Mouse (Mus musculus) CH12.LX (cell line): ENCODE measurements around the gene Ncor2. TPM values are rescaled to one million over a fixed set of nuclear protein-coding genes. Genes with fewer than 3 reads are reported as not detected.

Source experiments
- DNase-seq: peaks from one replicate; pipeline ENCODE4 v3.0.0-alpha.2; 2013; ENCODE audit errors: extremely low read depth
- H3K27ac ChIP-seq: 2 replicates; pipeline ENCODE4 v1.5.1; 2012; ENCODE audit warnings: low read depth, mild to moderate bottlenecking, control low read depth, moderate library complexity; ENCODE audit not compliant: insufficient read depth
- H3K27me3 ChIP-seq: replicated peaks from 2 replicates; pipeline ENCODE3; 2012; ENCODE audit warnings: inconsistent platforms
- H3K36me3 ChIP-seq, 2 experiments: replicated peaks in 1 of 2; 2 replicates each; pipeline versions ENCODE3 to v1.6.1; 2012; ENCODE audit warnings: inconsistent platforms in 1 of 2, low read length in 1 of 2, mild to moderate bottlenecking in 1 of 2, mixed read lengths in 1 of 2, moderate library complexity in 1 of 2; ENCODE audit not compliant: control insufficient read depth in 1 of 2, insufficient read depth in 1 of 2
- H3K4me1 ChIP-seq, 2 experiments: 2 replicates each; pipeline ENCODE4 v1.6.1; 2012; ENCODE audit warnings: inconsistent platforms in 1 of 2, moderate library complexity in 1 of 2; ENCODE audit not compliant: insufficient read depth in 2 of 2, control insufficient read depth in 1 of 2
- H3K4me2 ChIP-seq: 2 replicates; pipeline ENCODE4 v1.6.1; 2012; ENCODE audit warnings: low read depth, mild to moderate bottlenecking, control low read depth; ENCODE audit not compliant: poor library complexity, insufficient read depth, severe bottlenecking
- H3K4me3 ChIP-seq, 3 experiments: fragments of 150-350 bp in 1 of 3; sonication (generic) in 1 of 3; replicated peaks in 1 of 3; 2 replicates each; pipeline versions ENCODE3 to v1.5.1; 2011 to 2012; ENCODE audit warnings: low read depth in 2 of 3, low read length in 2 of 3, mild to moderate bottlenecking in 2 of 3, moderate library complexity in 2 of 3, control low read depth in 1 of 3, improper control_type of control experiment in 1 of 3, inconsistent platforms in 1 of 3, mixed read lengths in 1 of 3; ENCODE audit not compliant: poor library complexity in 1 of 3
- H3K79me2 ChIP-seq: replicated peaks from 2 replicates; pipeline ENCODE4 v1.6.1; 2012; ENCODE audit warnings: mild to moderate bottlenecking, moderate library complexity; ENCODE audit not compliant: control insufficient read depth, poor library complexity, insufficient read depth, severe bottlenecking; ENCODE audit errors: extremely low read depth
- H3K9ac ChIP-seq: 2 replicates; pipeline ENCODE4 v1.6.1; 2012; ENCODE audit warnings: low read depth, mild to moderate bottlenecking, control low read depth, moderate library complexity; ENCODE audit not compliant: insufficient read depth
- H3K9me3 ChIP-seq: replicated peaks from 2 replicates; pipeline ENCODE3; 2012; ENCODE audit warnings: low read length, inconsistent platforms, mixed read lengths
- BHLHE40 ChIP-seq: IDR thresholded peaks from 2 replicates; pipeline ENCODE4 v1.6.1; 2011; ENCODE audit warnings: mild to moderate bottlenecking, low read depth, low read length, improper control_type of control experiment
- CHD1 ChIP-seq: IDR thresholded peaks from 2 replicates; pipeline ENCODE4 v1.6.1; 2012; ENCODE audit warnings: low read depth, low read length, improper control_type of control experiment, inconsistent platforms
- ELF1 ChIP-seq: IDR thresholded peaks from 2 replicates; pipeline ENCODE4 v1.6.1; 2014; ENCODE audit warnings: low read depth, mild to moderate bottlenecking, inconsistent platforms, low read length, improper control_type of control experiment
- ETS1 ChIP-seq: conservative IDR thresholded peaks from 2 replicates; pipeline ENCODE4 v1.6.1; 2012; ENCODE audit warnings: low read depth, mild to moderate bottlenecking, inconsistent platforms, low read length, improper control_type of control experiment, moderate library complexity
- GABPA ChIP-seq: IDR thresholded peaks from 2 replicates; pipeline ENCODE4 v1.6.1; 2012; ENCODE audit warnings: low read depth, low read length, improper control_type of control experiment, inconsistent platforms; ENCODE audit not compliant: insufficient replicate concordance
- JUN ChIP-seq: IDR thresholded peaks from 2 replicates; pipeline ENCODE4 v1.6.1; 2011; ENCODE audit warnings: low read depth, mild to moderate bottlenecking, low read length, improper control_type of control experiment, moderate library complexity; ENCODE audit not compliant: insufficient read depth
- KAT2A ChIP-seq: IDR thresholded peaks from 2 replicates; pipeline ENCODE4 v1.6.1; 2012; ENCODE audit warnings: low read length, improper control_type of control experiment, inconsistent platforms; ENCODE audit not compliant: insufficient replicate concordance
- MAX ChIP-seq: IDR thresholded peaks from 2 replicates; pipeline ENCODE4 v1.6.1; 2011; ENCODE audit warnings: low read length, improper control_type of control experiment
- MAZ ChIP-seq: IDR thresholded peaks from 2 replicates; pipeline ENCODE4 v1.6.1; 2012; ENCODE audit warnings: low read depth, mild to moderate bottlenecking, inconsistent platforms, low read length, improper control_type of control experiment, moderate library complexity
- MEF2A ChIP-seq: IDR thresholded peaks from 2 replicates; pipeline ENCODE4 v1.6.1; 2014; ENCODE audit warnings: low read depth, mild to moderate bottlenecking, inconsistent platforms, low read length, improper control_type of control experiment, borderline replicate concordance
- MXI1 ChIP-seq: IDR thresholded peaks from 2 replicates; pipeline ENCODE4 v1.6.1; 2011; ENCODE audit warnings: mild to moderate bottlenecking, low read depth, low read length, improper control_type of control experiment
- PAX5 ChIP-seq: IDR thresholded peaks from 2 replicates; pipeline ENCODE4 v1.6.1; 2012; ENCODE audit warnings: low read length, inconsistent platforms, mixed read lengths
- RCOR1 ChIP-seq: conservative IDR thresholded peaks from 2 replicates; pipeline ENCODE4 v1.6.1; 2012; ENCODE audit warnings: low read depth, mild to moderate bottlenecking, inconsistent platforms, low read length, improper control_type of control experiment
- SIN3A ChIP-seq: IDR thresholded peaks from 2 replicates; pipeline ENCODE4 v1.6.1; 2012; ENCODE audit warnings: low read length, improper control_type of control experiment, inconsistent platforms
- UBTF ChIP-seq: IDR thresholded peaks from 2 replicates; pipeline ENCODE4 v1.6.1; 2012; ENCODE audit warnings: low read depth, mild to moderate bottlenecking, inconsistent platforms, low read length, improper control_type of control experiment, moderate library complexity
- USF1 ChIP-seq: IDR thresholded peaks from 2 replicates; pipeline ENCODE4 v1.6.1; 2014; ENCODE audit warnings: low read depth, mild to moderate bottlenecking, inconsistent platforms, low read length, improper control_type of control experiment
- ZMIZ1 ChIP-seq: IDR thresholded peaks from 2 replicates; pipeline ENCODE4 v1.6.1; 2012; ENCODE audit warnings: low read depth, mild to moderate bottlenecking, inconsistent platforms, low read length, improper control_type of control experiment
- ZNF384 ChIP-seq: IDR thresholded peaks from 2 replicates; pipeline ENCODE4 v1.6.1; 2012; ENCODE audit warnings: low read depth, low read length, improper control_type of control experiment, inconsistent platforms
- dilution Hi-C: fragments of 300-500 bp; cut with MboI; formaldehyde crosslinking; loops from 2 replicates; pipeline ENCODE4 v1.14.3; 2020; ENCODE audit warnings: low sequenced_read_pairs; ENCODE audit not compliant: extremely low pct_unique_long_range_greater_than_20kb, extremely low pct_ligation_motif_present
- in situ Hi-C: fragments of 300-500 bp; cut with MboI; formaldehyde crosslinking; loops from 3 replicates; pipeline ENCODE4 v1.14.3; 2019; ENCODE audit warnings: low sequenced_read_pairs, low pct_ligation_motif_present, low pct_unique_long_range_greater_than_20kb, mixed read lengths
- polyA plus RNA-seq: library from polyadenylated mRNA; unstranded; fragments of >175 nt; gene quantifications from 2 replicates; pipeline ENCODE4 v1.2.1, GENCODE M21; 2012; ENCODE audit warnings: low read depth; ENCODE audit not compliant: insufficient read length
- total RNA-seq, 2 experiments: library from RNA; depleted of rRNA; stranded (reverse); fragments of 300-350 nt in 1 of 2; fragments of >200 nt in 1 of 2; gene quantifications; 2 replicates each; pipeline ENCODE4 v1.2.3; 2012 to 2014

Gene Ncor2
- total and polyA plus RNA-seq, 3 experiments: 3.9 to 44.7 (median 10.8) TPM

GRCm38 (mm10) chr5:125134391-125134790, 44.6 kb downstream of the Ncor2 start:
- Histone ChIP-seq H3K79me2 (peaks cover 3% of the 10 kb centered on the region; the same call in 1 of the 2 replicates), H3K9me3 (no peaks in the 10 kb centered on the region), H3K4me2 (no peak overlapping the region), H3K4me1 (peaks cover 21 to 89% of the 10 kb centered on the region in 2 experiments), H3K27ac (no peak overlapping the region), H3K27me3 (no peaks in the 10 kb centered on the region), H3K9ac (no peak overlapping the region), H3K36me3 (peaks cover 0 to 43% of the 10 kb centered on the region in 2 experiments), H3K4me3 (no peak overlapping the region)
- in situ Hi-C loops: no loop called here
- TF ChIP-seq RCOR1 (no peak), KAT2A (no peak), ZNF384 (no peak), MAX (no peak), PAX5 (no peak), CHD1 (no peak), MEF2A (no peak), ELF1 (no peak), UBTF (no peak)
- dilution Hi-C loops: no loop called here
- no peak for DNase-seq

- Histone ChIP-seq H3K9me3 (no peaks in the 10 kb centered on the region), H3K9ac (no peak overlapping the region)
- in situ Hi-C loops: no loop called here
These were observed 45.4 kb downstream of the Ncor2 start for GRCm38 (mm10) chr5:125133651-125134050.

GRCm38 (mm10) chr5:125132566-125133260, 46.3 kb downstream of the Ncor2 start:
- peaks cover 3% of the 10 kb centered on the region; the same call in 1 of the 2 replicates for H3K79me2 ChIP-seq
- in situ Hi-C loops: no loop called here
- no peak overlapping the region for H3K4me2 ChIP-seq
- peaks cover 19 to 89% of the 10 kb centered on the region in 2 experiments for H3K4me1 ChIP-seq
- H3K27me3 ChIP-seq: no peaks in the 10 kb centered on the region
- TF ChIP-seq MXI1 (no peak), JUN (no peak), CHD1 (no peak), USF1 (no peak), ETS1 (no peak), ZMIZ1 (no peak), SIN3A (no peak)
- DNase-seq: no peak
- H3K27ac ChIP-seq: no peak overlapping the region
- H3K36me3 ChIP-seq: peaks cover 0 to 41% of the 10 kb centered on the region in 2 experiments
- no peak overlapping the region for H3K4me3 ChIP-seq
- dilution Hi-C loops: no loop called here
- H3K9ac ChIP-seq: no peak overlapping the region
- H3K9me3 ChIP-seq: no peaks in the 10 kb centered on the region

More at GRCm38 (mm10) chr5:125133651-125134050, 45.4 kb downstream of the Ncor2 start:
- dilution Hi-C loops: no loop called here
- DNase-seq: no peak
- Histone ChIP-seq H3K79me2 (peaks cover 3% of the 10 kb centered on the region; the same call in 1 of the 2 replicates), H3K4me3 (no peak overlapping the region), H3K27me3 (no peaks in the 10 kb centered on the region), H3K36me3 (peaks cover 0 to 42% of the 10 kb centered on the region in 2 experiments), H3K4me1 (peaks cover 21 to 89% of the 10 kb centered on the region in 2 experiments), H3K27ac (no peak overlapping the region), H3K4me2 (no peak overlapping the region)
- TF ChIP-seq MAZ (no peak), BHLHE40 (no peak), GABPA (no peak)
